ENCODE assay signal across 15 mouse cellular contexts in the genomic region with DNA sequence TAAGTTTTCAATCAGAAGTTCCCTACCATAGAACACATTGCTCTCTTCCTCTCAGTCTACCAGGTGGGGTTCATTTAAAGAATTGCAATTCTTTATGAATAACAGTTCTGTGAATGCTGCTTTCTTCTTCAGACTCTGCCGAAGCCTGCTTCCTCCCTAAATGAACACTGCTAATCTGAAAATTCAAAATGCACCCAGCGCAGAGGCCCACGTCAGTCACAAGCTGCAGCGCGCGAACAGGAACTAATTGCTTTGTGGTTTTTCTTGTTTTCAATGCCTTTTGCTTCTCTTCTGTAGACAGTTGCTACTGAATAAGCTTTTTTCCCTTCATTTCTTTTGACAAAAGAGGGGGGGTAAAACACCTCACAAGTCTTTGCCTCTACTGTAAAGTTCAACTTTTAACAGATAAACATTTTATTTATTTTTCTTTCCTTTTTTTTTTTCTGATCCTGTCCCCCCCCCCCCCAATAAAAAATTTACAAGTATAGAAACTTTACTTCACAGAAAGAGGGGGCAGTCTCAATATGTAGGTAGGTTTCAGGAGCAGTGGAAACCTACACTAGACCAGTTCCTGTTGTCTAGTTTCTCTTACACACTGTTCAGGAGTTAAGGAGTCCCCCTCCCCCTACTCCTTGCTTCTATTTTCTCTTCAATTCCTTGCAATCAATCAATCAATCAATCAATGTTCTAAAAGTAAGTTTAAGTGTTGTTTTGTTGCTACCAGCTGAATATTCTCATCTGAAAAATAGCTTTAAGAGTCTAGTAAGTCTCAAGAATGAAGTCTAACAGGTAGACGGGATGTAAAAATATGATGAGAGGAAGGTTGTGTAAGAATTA. TPM values are rescaled to one million over a fixed set of nuclear protein-coding genes. Genes with fewer than 3 reads are reported as not detected.
DNase-seq lines count a peak whose midpoint lies in the region; ATAC-seq lines count a peak whose summit lies in the region.
"Had no signal": no experiment of that assay in that cellular context is flagged by ENCODE, and none has a peak within 500 bp of the region (broad histone marks: within the 10 kb centered on the region; RNA-seq: fewer than 3 reads in every experiment).

No protein-coding gene starts in this region.

- H3K36me3 ChIP-seq in kidney, embryonic 15.5 days: no peaks in the 10 kb centered on the region
- H3K36me3 ChIP-seq: embryonic facial prominence, embryonic 13.5 days; midbrain, embryonic 12.5 days had no signal

- no peak overlapping the region for H3K9ac ChIP-seq in kidney, embryonic 15.5 days
- H3K9ac ChIP-seq: embryonic facial prominence, embryonic 13.5 days; midbrain, embryonic 12.5 days had no signal

- DNase-seq in lung, postnatal 14 days: peak; percentile 3
- no peak for DNase-seq in lung, postnatal 4 days
- peak; percentile 55 for DNase-seq in thymus, postnatal 0 days (ENCODE audit: low spot score)
- no peak for DNase-seq in adrenal gland, adult 2 months
- no peak for DNase-seq in kidney, adult 8-10 months
- DNase-seq: cerebellum, adult 8-10 months had no signal

- no peak overlapping the region for H3K4me2 ChIP-seq in kidney, embryonic 15.5 days
- H3K4me2 ChIP-seq: embryonic facial prominence, embryonic 13.5 days; midbrain, embryonic 12.5 days had no signal

- no peaks in the 10 kb centered on the region for H3K9me3 ChIP-seq in kidney, embryonic 15.5 days (replicated peaks)
- H3K9me3 ChIP-seq: embryonic facial prominence, embryonic 13.5 days; midbrain, embryonic 12.5 days had no signal

- WGBS in kidney, embryonic 15.5 days: 82% methylated on average over 7 of the region's 7 CpGs

- no peaks in the 10 kb centered on the region for H3K4me1 ChIP-seq in kidney, embryonic 15.5 days
- H3K4me1 ChIP-seq: embryonic facial prominence, embryonic 13.5 days had no signal

- H3K27ac ChIP-seq in kidney, embryonic 15.5 days: no peak overlapping the region
- H3K27ac ChIP-seq: embryonic facial prominence, embryonic 13.5 days; midbrain, embryonic 12.5 days had no signal

- no peaks in the 10 kb centered on the region for H3K27me3 ChIP-seq in kidney, embryonic 15.5 days
- H3K27me3 ChIP-seq: embryonic facial prominence, embryonic 13.5 days; midbrain, embryonic 12.5 days had no signal

- no peak overlapping the region for H3K4me3 ChIP-seq in kidney, embryonic 15.5 days (replicated peaks)
- H3K4me3 ChIP-seq: embryonic facial prominence, embryonic 13.5 days; midbrain, embryonic 12.5 days had no signal

- ATAC-seq in activated CD4-positive, CD25-positive, alpha-beta regulatory T cell, adult 4 months: peak; percentile 78
- peak; percentile 67 for ATAC-seq in monocyte, adult 5-6 weeks (replicated peaks; ENCODE audit: insufficient number of reproducible peaks, low FRiP score, low TSS enrichment, poor library complexity, severe bottlenecking)
- ATAC-seq in kidney, embryonic 15.5 days (replicated peaks; ENCODE audit: low FRiP score): no peak

RNA-seq across cellular contexts. Expression of a gene that starts 58.2 kb away (rescaled TPM):
- polyA plus RNA-seq in activated CD4-positive, CD25-positive, alpha-beta regulatory T cell, adult 4 months (2017; shearing (Covaris generic)): 100 to 1,000 TPM; 666 to 670 TPM
- 965 to 1,298 TPM (median 1,158 TPM) in 3 replicates for total RNA-seq in monocyte, adult 5-6 weeks (2017)
- 5.7 and 6.5 TPM in 2 replicates for polyA plus RNA-seq in thymus, postnatal 0 days (2015; fragmentation: Nextera tagmentation; extraction: Ambion mirVana)
- 0.35 TPM in 1 of 2 replicates, not detected in the other for polyA plus RNA-seq in kidney, embryonic 15.5 days (2015; fragmentation: Nextera tagmentation; extraction: Ambion mirVana)
- total RNA-seq in adrenal gland, adult 2 months (2021): 1 to 10 TPM in 1 of 2 experiments, under 1 TPM in 1; 0.69 to 1.0 TPM
- polyA plus RNA-seq in adrenal gland, adult 2 months (2012; rRNA removed): 0.01 TPM in 1 of 2 replicates, not detected in the other
- total RNA-seq: ES-E14; layer of hippocampus, postnatal 25 days had no signal
- polyA plus RNA-seq: kidney, embryonic 14.5 days; liver, adult 2 months; midbrain, embryonic 12.5 days had no signal

Comparison
In these comparisons a context has a peak if more than half of its experiments do, and no peak if none do; other contexts are left out.
1. DNase-seq: peak in lung, postnatal 14 days (single experiment) and thymus, postnatal 0 days (single experiment); none in lung, postnatal 4 days (0 of 2), adrenal gland, adult 2 months (single experiment) and kidney, adult 8-10 months (0 of 2).
2. RNA of a gene that starts 58.2 kb away (polyA plus RNA-seq): 666 to 670 TPM in activated CD4-positive, CD25-positive, alpha-beta regulatory T cell, adult 4 months; 5.7 to 6.5 TPM in thymus, postnatal 0 days, 0.35 TPM in kidney, embryonic 15.5 days and 0.01 TPM in adrenal gland, adult 2 months; every median in the first group is over 10 times any median in the second.